Mouse (Mus musculus): ENCODE data around the gene Gchfr.

GRCm38 (mm10) chr2:119161247-119161646 is 6.3 kb upstream of the Gchfr start:
- TF ChIP-seq CTCF (IDR thresholded peaks at IDR 0.05; ENCODE audit: extremely low read depth, insufficient read depth, low read length) (no peak), POLR2A (IDR thresholded peaks at IDR 0.05; ENCODE audit: extremely low read depth, insufficient read depth, low read length) (no peak)
